Mouse (Mus musculus): ENCODE measurements at regions not wholly inside any gene's neighbourhood (a gene's known extent, or its start where the extent isn't known, plus 50 kb on each side); places are given as distances from the start of the nearest gene placed in this dataset.

- intact Hi-C loops (cut with DNase I), result no loop called here
- no peak for DNase-seq (ENCODE audit: low spot score in 2 of 2)
Observed at GRCm38 (mm10) chr2:131617916-131618315, 55.8 kb upstream of the Adra1d start.

GRCm38 (mm10) chr2:131612486-131612885 is 50.4 kb upstream of the Adra1d start:
- intact Hi-C loops (cut with DNase I), result no loop called here

More at GRCm38 (mm10) chr2:131612486-131612885, 50.4 kb upstream of the Adra1d start:
- no peak for DNase-seq (ENCODE audit: low spot score in 2 of 2)
